Mouse (Mus musculus) liver, embryonic 14.5 days (tissue): Measurements from ENCODE around the gene Rhbdl1. TPM values are rescaled to one million over a fixed set of nuclear protein-coding genes. Genes with fewer than 3 reads are reported as not detected.

Experiments
- ATAC-seq: fragments of 200-750 bp; cut with Nextera tagmentation; 2 replicates; pipeline ENCODE4 v1.8.0; 2017; ENCODE audit warnings: moderate number of reproducible peaks, mild to moderate bottlenecking, moderate library complexity; ENCODE audit not compliant: insufficient read depth
- DNase-seq, 3 experiments: peaks; one replicate each; pipeline ENCODE4 v3.0.0-alpha.2; 2012 to 2013; ENCODE audit warnings: low read depth in 3 of 3, low spot score in 3 of 3
- H3K27ac ChIP-seq: fragments of 300-500 bp; sonication (generic); 2 replicates; pipeline ENCODE4 v1.5.1; 2014; ENCODE audit warnings: moderate library complexity, mild to moderate bottlenecking, control low read depth, inconsistent platforms
- H3K27me3 ChIP-seq: fragments of 300-500 bp; sonication (generic); 2 replicates; pipeline ENCODE4 v1.6.1; 2014; ENCODE audit warnings: mild to moderate bottlenecking, low read length, moderate library complexity; ENCODE audit not compliant: control insufficient read depth, insufficient read depth
- H3K36me3 ChIP-seq: fragments of 300-500 bp; sonication (generic); replicated peaks from 2 replicates; pipeline ENCODE4 v1.6.1; 2014; ENCODE audit warnings: low read depth; ENCODE audit not compliant: control insufficient read depth, insufficient read depth
- H3K4me1 ChIP-seq, 2 experiments: fragments of 200-500 bp in 1 of 2; fragments of 300-500 bp in 1 of 2; sonication (generic) in 1 of 2; replicated peaks; 2 replicates each; pipeline ENCODE4 v1.6.1; 2012 to 2014; ENCODE audit warnings: antibody characterized with exemption in 1 of 2, inconsistent platforms in 1 of 2, low read length in 1 of 2; ENCODE audit not compliant: control insufficient read depth in 2 of 2, insufficient read depth in 2 of 2
- H3K4me2 ChIP-seq: fragments of 300-500 bp; sonication (generic); 2 replicates; pipeline ENCODE4 v1.6.1; 2014; ENCODE audit warnings: low read depth, mild to moderate bottlenecking, control low read depth, moderate library complexity
- H3K4me3 ChIP-seq, 2 experiments: fragments of 200-500 bp in 1 of 2; fragments of 300-500 bp in 1 of 2; sonication (generic) in 1 of 2; 2 replicates each; pipeline ENCODE4 v1.5.1; 2012 to 2014; ENCODE audit warnings: low read depth in 2 of 2, low read length in 2 of 2, mild to moderate bottlenecking in 2 of 2, control low read depth in 1 of 2, inconsistent platforms in 1 of 2, moderate library complexity in 1 of 2; ENCODE audit not compliant: insufficient read depth in 1 of 2
- H3K9ac ChIP-seq: fragments of 300-500 bp; sonication (generic); replicated peaks from 2 replicates; pipeline ENCODE4 v1.6.1; 2014; ENCODE audit warnings: mild to moderate bottlenecking, control low read depth, moderate library complexity
- H3K9me3 ChIP-seq: fragments of 300-500 bp; sonication (generic); 2 replicates; pipeline ENCODE4 v1.6.1; 2016; ENCODE audit warnings: low read length, mixed read lengths; ENCODE audit not compliant: control insufficient read depth
- CTCF ChIP-seq: IDR thresholded peaks from 2 replicates; pipeline ENCODE4 v1.5.1; 2016; ENCODE audit warnings: antibody characterized with exemption, low read depth, control low read depth
- EP300 ChIP-seq: IDR thresholded peaks from 2 replicates; pipeline ENCODE4 v1.6.1; 2016; ENCODE audit warnings: antibody characterized with exemption, low read depth
- WGBS: fragments of 180-500 bp; shearing (Covaris S2); extraction: QIAGEN DNeasy Blood & Tissue Kit; methylation state at CpG from one replicate; pipeline ENCODE4 v1.1.7; 2014; ENCODE audit not compliant: insufficient replicate concordance; 5-methylcytosine and 5-hydroxymethylcytosine counted together
- polyA plus RNA-seq, 2 experiments: library from polyadenylated mRNA; depleted of rRNA in 1 of 2; stranded (reverse) in 1 of 2; unstranded in 1 of 2; fragments of >200 nt; fragmentation: Nextera tagmentation in 1 of 2; extraction: Ambion mirVana in 1 of 2; gene quantifications; 2 replicates each; pipeline versions ENCODE4 v1.2.1 to v1.2.3; 2012 to 2014

Gene Rhbdl1
- polyA plus RNA-seq, 2 experiments, result 0.58 to 1.5 TPM

- Histone ChIP-seq H3K9me3 (no peaks in the 10 kb centered on the region), H3K9ac (no peak overlapping the region), H3K36me3 (peaks cover 27% of the 10 kb centered on the region), H3K27me3 (no peaks in the 10 kb centered on the region), H3K4me1 (peaks cover 9 to 13% of the 10 kb centered on the region in 2 experiments), H3K4me2 (no peak overlapping the region), H3K4me3 (no peak overlapping the region), H3K27ac (no peak overlapping the region)
- DNase-seq (no peak), ATAC-seq (no peak)
- TF ChIP-seq EP300 (no peak), CTCF (no peak)
- 81% methylated on average over 16 of the region's 16 CpGs for WGBS
Measured at GRCm38 (mm10) chr17:25835816-25836215, 1.3 kb downstream of the Rhbdl1 start.

GRCm38 (mm10) chr17:25835301-25835700 lies 1.8 kb downstream of the Rhbdl1 start:
- no peak overlapping the region for H3K9ac ChIP-seq
- no peak overlapping the region for H3K4me2 ChIP-seq
- ATAC-seq (no peak), DNase-seq (no peak)
- no peak overlapping the region for H3K4me3 ChIP-seq
- H3K27ac ChIP-seq, result no peak overlapping the region
- H3K4me1 ChIP-seq, result peaks cover 9 to 13% of the 10 kb centered on the region in 2 experiments
- TF ChIP-seq CTCF (no peak), EP300 (no peak)
- WGBS, result 86% methylated on average over 7 of the region's 7 CpGs
- no peaks in the 10 kb centered on the region for H3K27me3 ChIP-seq
- H3K9me3 ChIP-seq, result no peaks in the 10 kb centered on the region
- H3K36me3 ChIP-seq, result peaks cover 27% of the 10 kb centered on the region

DNA sequence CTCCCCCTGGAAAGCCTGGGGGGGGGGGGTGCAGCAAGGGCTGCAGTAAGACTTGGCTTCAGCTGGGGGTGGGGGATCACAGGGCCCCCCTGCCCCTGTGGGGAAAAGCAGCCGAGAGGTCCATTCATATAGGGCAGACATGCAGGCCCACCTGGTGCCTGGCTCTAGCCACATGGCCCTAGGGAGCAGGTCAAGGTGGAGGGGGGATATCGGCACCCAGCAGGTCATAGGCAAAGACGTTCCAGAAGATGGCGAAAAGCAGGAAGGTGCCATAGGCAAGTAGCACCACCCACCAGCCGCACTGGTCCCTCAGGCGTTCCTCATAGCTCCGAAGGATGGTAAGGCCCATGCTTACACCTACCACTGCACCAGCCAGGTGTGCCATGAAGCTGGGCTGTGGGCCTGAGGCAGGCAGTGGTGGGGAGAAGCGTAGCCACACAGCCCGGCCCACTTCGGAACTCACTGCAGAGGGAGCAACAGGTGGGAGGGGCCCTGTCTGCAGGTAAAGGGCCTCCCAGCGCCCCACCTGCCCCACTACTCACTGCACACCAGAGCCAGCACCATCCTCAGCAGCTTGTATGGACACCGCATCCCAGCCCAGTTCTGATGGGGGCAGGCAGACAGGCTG lies 2.4 kb downstream of the Rhbdl1 start:
- no peaks in the 10 kb centered on the region for H3K27me3 ChIP-seq
- no peaks in the 10 kb centered on the region for H3K9me3 ChIP-seq
- WGBS, result 78% methylated on average over 12 of the region's 12 CpGs
- peaks cover 9 to 14% of the 10 kb centered on the region in 2 experiments for H3K4me1 ChIP-seq
- TF ChIP-seq EP300 (no peak), CTCF (no peak)
- no peak overlapping the region for H3K27ac ChIP-seq
- peak overlapping the region in 1 of 2 experiments; percentile 70; a peak in 2 of 4 replicates for H3K4me3 ChIP-seq
- peak overlapping the region; percentile 83 for H3K4me2 ChIP-seq
- ATAC-seq (no peak), DNase-seq (no peak)
- peaks cover 21% of the 10 kb centered on the region for H3K36me3 ChIP-seq
- no peak overlapping the region for H3K9ac ChIP-seq

- H3K4me1 ChIP-seq, result peaks cover 9 to 17% of the 10 kb centered on the region in 2 experiments
- H3K27ac ChIP-seq, result peak overlapping the region; percentile 47
- TF ChIP-seq EP300 (no peak), CTCF (no peak)
- no peak for ATAC-seq
- peak overlapping the region; percentile 83 for H3K4me2 ChIP-seq
- H3K9me3 ChIP-seq, result no peaks in the 10 kb centered on the region
- 41% methylated on average over 6 of the region's 6 CpGs for WGBS
- H3K27me3 ChIP-seq, result no peaks in the 10 kb centered on the region
- H3K36me3 ChIP-seq, result peaks cover 15% of the 10 kb centered on the region
- peak overlapping the region; percentile 66 for H3K9ac ChIP-seq
- no peak for DNase-seq
- peak overlapping the region; percentile 63 to 70 for H3K4me3 ChIP-seq
Measured at GRCm38 (mm10) chr17:25833961-25834594, 3.0 kb downstream of the Rhbdl1 start.

DNA sequence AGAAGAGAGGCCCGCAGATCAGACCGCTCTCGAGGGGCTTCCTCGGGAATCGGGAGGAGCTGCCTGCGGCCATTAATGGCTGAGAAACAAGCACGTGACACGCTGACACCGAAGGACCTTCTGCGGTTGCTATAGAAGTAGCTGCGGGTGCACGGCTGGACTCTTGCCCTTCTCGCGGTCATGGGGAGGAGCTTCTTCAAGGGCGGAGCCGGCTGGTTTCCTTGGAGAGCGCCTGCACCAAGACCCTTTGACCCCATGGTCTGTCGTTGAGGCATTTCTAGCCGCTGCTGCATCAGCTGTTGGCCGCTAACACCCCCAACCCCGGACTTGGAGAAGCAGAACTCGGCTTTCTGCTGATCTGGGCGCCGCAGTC lies 3.8 kb downstream of the Rhbdl1 start, which contains the start of gene Stub1:
Stub1 (minus strand) TSS at position 114 of the 373 bp plus-strand sequence.
- under 1% methylated on average over 24 of the region's 24 CpGs for WGBS
- Histone ChIP-seq H3K9me3 (no peaks in the 10 kb centered on the region), H3K27me3 (no peaks in the 10 kb centered on the region), H3K4me2 (peak within 1 kb of the TSS; percentile 83), H3K27ac (peak within 1 kb of the TSS; percentile 72), H3K4me3 (peak within 1 kb of the TSS; percentile 70 to 74), H3K36me3 (peaks cover 11% of the 10 kb centered on the region), H3K4me1 (peaks cover 11 to 19% of the 10 kb centered on the region in 2 experiments), H3K9ac (peak within 1 kb of the TSS; percentile 66)
- DNase-seq (peak; percentile 67 to 73 (median 69)), ATAC-seq (peak; percentile 66)
- TF ChIP-seq CTCF (no peak), EP300 (no peak)
